Mouse (Mus musculus) hindlimb bud, embryonic 11.5 days (tissue): ENCODE data around the gene Pspc1.

ENCODE experiments used
- DNase-seq: peaks from one replicate; pipeline ENCODE4 v3.0.0-alpha.2; 2012; ENCODE audit warnings: low read depth, low spot score; ENCODE audit errors: extremely low spot score

Gene Pspc1

DNA sequence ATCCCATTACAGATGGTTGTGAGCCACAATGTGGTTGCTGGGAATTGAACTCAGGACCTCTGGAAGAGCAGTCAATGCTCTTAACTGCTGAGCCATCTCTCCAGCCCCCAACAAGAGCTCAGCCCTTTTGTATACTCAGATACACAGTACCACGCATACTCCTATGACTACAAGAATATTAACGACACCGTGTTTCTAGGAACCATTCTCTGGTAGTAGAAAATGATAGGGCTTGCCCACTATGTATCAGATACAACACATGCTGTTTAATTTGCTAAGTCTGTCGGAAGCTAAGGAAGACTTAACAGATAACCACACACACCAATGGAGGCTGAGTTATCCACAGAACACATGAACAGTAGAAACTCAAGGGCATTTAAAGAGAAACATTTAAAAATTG lies 75.5 kb downstream of the Pspc1 start:
- DNase-seq, result no peak

DNA sequence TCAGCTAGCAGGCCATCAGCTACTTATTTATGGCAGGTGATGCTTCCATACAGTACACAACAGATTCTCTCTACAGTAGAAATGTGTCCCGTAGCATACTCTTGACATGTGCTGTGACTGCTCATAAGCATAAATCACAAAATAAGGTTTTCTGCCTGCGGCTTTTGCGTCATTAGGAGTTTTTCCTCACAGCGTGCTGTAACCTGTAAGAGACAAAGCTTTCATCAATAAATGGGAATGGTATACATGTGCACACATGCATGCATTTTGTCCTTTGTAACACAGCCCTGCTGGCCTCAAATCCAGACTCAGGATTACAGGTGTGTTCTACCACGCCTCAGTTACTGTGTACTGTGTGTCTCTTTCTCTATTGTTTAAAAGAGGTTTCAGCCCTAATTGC lies 80.3 kb downstream of the Pspc1 start:
- no peak for DNase-seq

DNA sequence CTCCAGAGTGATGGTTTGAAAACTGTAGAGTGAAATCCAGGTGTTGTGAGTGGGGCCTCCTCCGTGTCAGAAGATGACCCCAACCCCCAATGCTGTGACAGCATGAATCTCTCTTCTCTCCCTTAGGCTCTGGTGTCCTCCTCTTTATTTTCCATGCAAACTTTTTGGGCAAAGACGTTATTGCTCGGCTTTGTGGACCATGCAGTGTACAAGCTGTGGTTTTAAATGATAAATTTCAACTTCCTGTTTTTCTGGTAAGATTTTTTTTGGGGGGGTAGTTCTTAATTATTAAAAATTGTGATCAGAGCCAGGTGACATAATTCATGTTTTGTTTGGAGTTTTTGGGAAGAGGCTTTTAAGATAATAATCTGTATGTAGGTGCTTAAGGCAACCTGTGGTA lies 82.6 kb downstream of the Pspc1 start:
- DNase-seq, result no peak

DNA sequence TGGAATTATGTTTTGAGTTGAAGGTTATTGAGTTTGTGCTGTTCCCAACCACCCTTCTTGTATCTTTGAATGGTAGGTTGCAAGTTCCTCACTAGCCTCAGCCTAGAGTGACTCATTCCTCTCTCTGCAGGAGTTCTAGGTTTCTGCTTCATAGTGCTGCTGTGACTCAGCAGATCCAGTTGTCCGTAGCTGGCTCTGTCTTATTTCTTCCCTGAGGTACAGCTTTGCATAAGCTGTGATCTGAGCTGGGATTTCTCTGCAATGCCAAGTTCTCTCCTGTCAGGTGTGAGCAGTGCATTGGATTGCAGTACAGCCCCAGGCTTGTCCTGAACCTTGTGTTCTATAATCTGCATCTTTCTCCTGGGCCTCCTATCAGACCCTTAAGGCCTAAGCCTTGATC lies 88.3 kb downstream of the Pspc1 start:
- DNase-seq, result no peak

DNA sequence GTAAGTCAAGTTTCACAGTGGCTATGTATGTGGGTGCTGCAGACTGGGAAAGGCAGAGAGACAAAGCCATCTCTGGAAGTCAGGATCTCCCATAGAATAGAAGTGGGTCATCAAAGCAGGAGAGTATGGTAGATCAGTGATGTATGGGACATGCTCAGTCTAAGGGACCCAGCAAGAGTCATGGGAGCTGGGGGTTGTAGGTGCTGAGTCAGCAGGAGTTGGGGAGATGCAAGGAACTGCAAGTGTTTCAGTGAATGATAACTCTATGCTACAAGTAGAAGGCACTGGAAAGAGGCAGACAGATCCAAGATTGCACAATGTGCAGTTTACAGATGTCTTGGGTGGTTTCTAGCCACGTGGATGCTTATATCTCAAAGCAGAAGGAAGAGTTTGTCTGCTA lies 89.0 kb downstream of the Pspc1 start:
- no peak for DNase-seq

- no peak for DNase-seq
Observed at GRCm38 (mm10) chr14:56685426-56685825, 92.7 kb downstream of the Pspc1 start.
